ENCODE assay signal across 13 mouse cellular contexts in genomic region chr10:23942465-23942864, GRCm38 (mm10). TPM values are rescaled to one million over a fixed set of nuclear protein-coding genes. Genes with fewer than 3 reads are reported as not detected.
A peak's percentile ranks its signal among the peaks of the same experiment; 100 is the strongest.
DNase-seq lines count a peak whose midpoint lies in the region; ATAC-seq and TF ChIP-seq lines count a peak whose summit lies in the region.
"Had no signal": no experiment of that assay in that cellular context is flagged by ENCODE, and none has a peak within 500 bp of the region (broad histone marks: within the 10 kb centered on the region; RNA-seq: fewer than 3 reads in every experiment).

No protein-coding gene starts in this region.

- no peaks in the 10 kb centered on the region for H3K4me1 ChIP-seq in midbrain, embryonic 14.5 days (ENCODE audit: control insufficient read depth, insufficient read depth, low read length)
- peaks cover 8% of the 10 kb centered on the region; the same call in 1 of the 2 replicates for H3K4me1 ChIP-seq in midbrain, embryonic 10.5 days
- 0 out of 2 replicates have a peak, but pooled peaks cover 3% of the 10 kb centered on the region for H3K4me1 ChIP-seq in embryonic facial prominence, embryonic 10.5 days
- H3K4me1 ChIP-seq: midbrain, embryonic 12.5 days had no signal

- TF ChIP-seq CTCF in gastrocnemius, adult 2 months (IDR thresholded peaks at IDR 0.05) = peak; percentile 38

- peak; percentile 22 for DNase-seq in gastrocnemius, adult 2 months
- DNase-seq in gastrocnemius, postnatal 25 days = no peak
- DNase-seq in midbrain, embryonic 14.5 days = peak; percentile 8
- DNase-seq in midbrain, embryonic 10.5 days (ENCODE audit: low spot score) = no peak
- peak; percentile 21 for DNase-seq in embryonic facial prominence, embryonic 10.5 days (ENCODE audit: low spot score)
- DNase-seq in thymus, postnatal 14 days = peak; percentile 41
- DNase-seq in cerebellum, adult 11-12 months = no peak
- DNase-seq in spleen, postnatal 36 days (ENCODE audit: low spot score in 2 of 2) = no peak

- no peak overlapping the region for H3K4me3 ChIP-seq in gastrocnemius, adult 2 months
- no peak overlapping the region for H3K4me3 ChIP-seq in midbrain, embryonic 14.5 days (replicated peaks; ENCODE audit: low read depth, low read length)
- no peak overlapping the region for H3K4me3 ChIP-seq in midbrain, embryonic 10.5 days
- no peak overlapping the region for H3K4me3 ChIP-seq in embryonic facial prominence, embryonic 10.5 days
- H3K4me3 ChIP-seq: midbrain, embryonic 12.5 days had no signal

- no peaks in the 10 kb centered on the region for H3K9me3 ChIP-seq in midbrain, embryonic 14.5 days (ENCODE audit: control insufficient read depth, low read length)
- H3K9me3 ChIP-seq in midbrain, embryonic 10.5 days (replicated peaks) = no peaks in the 10 kb centered on the region
- H3K9me3 ChIP-seq in embryonic facial prominence, embryonic 10.5 days = no peaks in the 10 kb centered on the region
- H3K9me3 ChIP-seq: midbrain, embryonic 12.5 days had no signal

- WGBS in midbrain, embryonic 14.5 days = 81% methylated on average over 5 of the region's 5 CpGs
- 75% methylated on average over 5 of the region's 5 CpGs for WGBS in midbrain, embryonic 10.5 days
- 74% methylated on average over 5 of the region's 5 CpGs for WGBS in embryonic facial prominence, embryonic 10.5 days

- H3K9ac ChIP-seq in midbrain, embryonic 14.5 days (replicated peaks; ENCODE audit: low read length) = no peak overlapping the region
- H3K9ac ChIP-seq: midbrain, embryonic 12.5 days had no signal

- no peaks in the 10 kb centered on the region for H3K36me3 ChIP-seq in midbrain, embryonic 14.5 days (ENCODE audit: control insufficient read depth, insufficient read depth, low read length)
- H3K36me3 ChIP-seq in midbrain, embryonic 10.5 days = no peaks in the 10 kb centered on the region
- no peaks in the 10 kb centered on the region for H3K36me3 ChIP-seq in embryonic facial prominence, embryonic 10.5 days (replicated peaks)
- H3K36me3 ChIP-seq: midbrain, embryonic 12.5 days had no signal

- no peak overlapping the region for H3K4me2 ChIP-seq in midbrain, embryonic 14.5 days (ENCODE audit: low read length)
- H3K4me2 ChIP-seq: midbrain, embryonic 12.5 days had no signal

- ATAC-seq in midbrain, embryonic 14.5 days (ENCODE audit: low FRiP score, low TSS enrichment) = no peak

- no peak overlapping the region for H3K27ac ChIP-seq in gastrocnemius, adult 2 months
- H3K27ac ChIP-seq in midbrain, embryonic 14.5 days (replicated peaks; ENCODE audit: low read depth, low read length) = no peak overlapping the region
- no peak overlapping the region for H3K27ac ChIP-seq in midbrain, embryonic 10.5 days (replicated peaks)
- H3K27ac ChIP-seq in embryonic facial prominence, embryonic 10.5 days (replicated peaks) = no peak overlapping the region
- H3K27ac ChIP-seq: midbrain, embryonic 12.5 days had no signal

- H3K27me3 ChIP-seq in midbrain, embryonic 14.5 days (ENCODE audit: control insufficient read depth, insufficient read depth, low read length) = no peaks in the 10 kb centered on the region
- H3K27me3 ChIP-seq in midbrain, embryonic 10.5 days (ENCODE audit: low read depth, poor library complexity, severe bottlenecking) = no peaks in the 10 kb centered on the region
- no peaks in the 10 kb centered on the region for H3K27me3 ChIP-seq in embryonic facial prominence, embryonic 10.5 days (replicated peaks; ENCODE audit: low read depth, poor library complexity, severe bottlenecking)
- H3K27me3 ChIP-seq: midbrain, embryonic 12.5 days had no signal

- intact Hi-C loops in gastrocnemius, adult 2 months (cut with DNase I) = no loop called here

RNA-seq across cellular contexts. Expression of gene Taar2, which starts 4.1 kb away (rescaled TPM):
- total RNA-seq in gastrocnemius, adult 2 months (2021) = not detected
- not detected for total RNA-seq in gastrocnemius, postnatal 25 days (2021)
- polyA plus RNA-seq in midbrain, embryonic 14.5 days (2014; fragmentation: Nextera tagmentation; extraction: Ambion mirVana) = not detected in 2 replicates
- polyA plus RNA-seq in midbrain, embryonic 10.5 days (2016; fragmentation: Nextera tagmentation; extraction: Ambion mirVana) = not detected in 2 replicates
- polyA plus RNA-seq in embryonic facial prominence, embryonic 10.5 days (2016; fragmentation: Nextera tagmentation; extraction: Ambion mirVana) = not detected in 2 replicates
- total RNA-seq: common myeloid progenitor, adult 5-6 weeks; gastrocnemius, adult 18-20 months; hematopoietic stem cell, adult 5-6 weeks; left cerebral cortex, postnatal 10 days had no signal
- polyA plus RNA-seq: midbrain, embryonic 12.5 days had no signal

RNA-seq across cellular contexts. Expression of gene Taar3, which starts 6.9 kb away (rescaled TPM):
- not detected for total RNA-seq in gastrocnemius, adult 2 months (2021)
- total RNA-seq in gastrocnemius, postnatal 25 days (2021) = not detected
- not detected in 2 replicates for polyA plus RNA-seq in midbrain, embryonic 14.5 days (2014; fragmentation: Nextera tagmentation; extraction: Ambion mirVana)
- not detected in 2 replicates for polyA plus RNA-seq in midbrain, embryonic 10.5 days (2016; fragmentation: Nextera tagmentation; extraction: Ambion mirVana)
- polyA plus RNA-seq in embryonic facial prominence, embryonic 10.5 days (2016; fragmentation: Nextera tagmentation; extraction: Ambion mirVana) = not detected in 2 replicates
- total RNA-seq: common myeloid progenitor, adult 5-6 weeks; gastrocnemius, adult 18-20 months; hematopoietic stem cell, adult 5-6 weeks had no signal
- polyA plus RNA-seq: midbrain, embryonic 12.5 days had no signal

RNA-seq across cellular contexts. Expression of gene Taar4, which starts 17.8 kb away (rescaled TPM):
- not detected for total RNA-seq in gastrocnemius, adult 2 months (2021)
- total RNA-seq in gastrocnemius, postnatal 25 days (2021) = not detected
- not detected in 2 replicates for polyA plus RNA-seq in midbrain, embryonic 14.5 days (2014; fragmentation: Nextera tagmentation; extraction: Ambion mirVana)
- not detected in 2 replicates for polyA plus RNA-seq in midbrain, embryonic 10.5 days (2016; fragmentation: Nextera tagmentation; extraction: Ambion mirVana)
- not detected in 2 replicates for polyA plus RNA-seq in embryonic facial prominence, embryonic 10.5 days (2016; fragmentation: Nextera tagmentation; extraction: Ambion mirVana)
- total RNA-seq: common myeloid progenitor, adult 5-6 weeks; gastrocnemius, adult 18-20 months; hematopoietic stem cell, adult 5-6 weeks; left cerebral cortex, postnatal 10 days had no signal
- polyA plus RNA-seq: midbrain, embryonic 12.5 days had no signal

RNA-seq across cellular contexts. Expression of gene Taar1, which starts 22.3 kb away (rescaled TPM):
- not detected for total RNA-seq in gastrocnemius, adult 2 months (2021)
- not detected for total RNA-seq in gastrocnemius, postnatal 25 days (2021)
- not detected in 2 replicates for polyA plus RNA-seq in midbrain, embryonic 14.5 days (2014; fragmentation: Nextera tagmentation; extraction: Ambion mirVana)
- polyA plus RNA-seq in midbrain, embryonic 10.5 days (2016; fragmentation: Nextera tagmentation; extraction: Ambion mirVana) = not detected in 2 replicates
- not detected in 2 replicates for polyA plus RNA-seq in embryonic facial prominence, embryonic 10.5 days (2016; fragmentation: Nextera tagmentation; extraction: Ambion mirVana)
- total RNA-seq: common myeloid progenitor, adult 5-6 weeks; gastrocnemius, adult 18-20 months; hematopoietic stem cell, adult 5-6 weeks; left cerebral cortex, postnatal 10 days had no signal
- polyA plus RNA-seq: midbrain, embryonic 12.5 days had no signal

RNA-seq across cellular contexts. Expression of gene Taar5, which starts 28.0 kb away (rescaled TPM):
- not detected for total RNA-seq in gastrocnemius, adult 2 months (2021)
- not detected for total RNA-seq in gastrocnemius, postnatal 25 days (2021)
- polyA plus RNA-seq in midbrain, embryonic 14.5 days (2014; fragmentation: Nextera tagmentation; extraction: Ambion mirVana) = not detected in 2 replicates
- polyA plus RNA-seq in midbrain, embryonic 10.5 days (2016; fragmentation: Nextera tagmentation; extraction: Ambion mirVana) = not detected in 2 replicates
- polyA plus RNA-seq in embryonic facial prominence, embryonic 10.5 days (2016; fragmentation: Nextera tagmentation; extraction: Ambion mirVana) = not detected in 2 replicates
- total RNA-seq: common myeloid progenitor, adult 5-6 weeks; gastrocnemius, adult 18-20 months; hematopoietic stem cell, adult 5-6 weeks; left cerebral cortex, postnatal 10 days had no signal
- polyA plus RNA-seq: midbrain, embryonic 12.5 days had no signal

Comparison
In these comparisons a context has a peak if more than half of its experiments do, and no peak if none do; other contexts are left out.
1. DNase-seq: peak in gastrocnemius, adult 2 months (single experiment), midbrain, embryonic 14.5 days (single experiment), embryonic facial prominence, embryonic 10.5 days (single experiment) and thymus, postnatal 14 days (single experiment); none in gastrocnemius, postnatal 25 days (single experiment), midbrain, embryonic 10.5 days (single experiment), cerebellum, adult 11-12 months (single experiment) and spleen, postnatal 36 days (0 of 2).